Mouse (Mus musculus) G1E (cell line): ENCODE results near the gene Sema5a.

ENCODE experiments used
- CTCF ChIP-seq: IDR thresholded peaks from 2 replicates; pipeline ENCODE4 v1.5.1; 2012; ENCODE audit warnings: low read depth, low read length, inconsistent platforms, mixed read lengths
- GATA1 ChIP-seq: IDR thresholded peaks from 2 replicates; pipeline ENCODE4 v1.6.1; 2012; ENCODE audit warnings: borderline replicate concordance, low read length, inconsistent platforms, mixed read lengths
- GATA2 ChIP-seq: IDR thresholded peaks from 2 replicates; pipeline ENCODE4 v1.6.1; 2012; ENCODE audit warnings: low read depth, low read length, inconsistent platforms, borderline replicate concordance
- POLR2AphosphoS5 ChIP-seq: IDR thresholded peaks from 2 replicates; pipeline ENCODE4 v1.6.1; 2012; ENCODE audit warnings: low read depth, low read length, inconsistent platforms; ENCODE audit not compliant: insufficient replicate concordance

GRCm38 (mm10) chr15:32496880-32497279, 252.3 kb downstream of the Sema5a start:
- TF ChIP-seq CTCF (no peak), POLR2AphosphoS5 (no peak), GATA2 (no peak), GATA1 (no peak)
